Mouse (Mus musculus): Measurements from ENCODE around the gene Pcdh7. TPM values are rescaled to one million over a fixed set of nuclear protein-coding genes. Genes with fewer than 3 reads are reported as not detected.

Pcdh7 gene
- polyA plus RNA-seq, 1 experiment from 2014 or later: 6.3 TPM

DNA sequence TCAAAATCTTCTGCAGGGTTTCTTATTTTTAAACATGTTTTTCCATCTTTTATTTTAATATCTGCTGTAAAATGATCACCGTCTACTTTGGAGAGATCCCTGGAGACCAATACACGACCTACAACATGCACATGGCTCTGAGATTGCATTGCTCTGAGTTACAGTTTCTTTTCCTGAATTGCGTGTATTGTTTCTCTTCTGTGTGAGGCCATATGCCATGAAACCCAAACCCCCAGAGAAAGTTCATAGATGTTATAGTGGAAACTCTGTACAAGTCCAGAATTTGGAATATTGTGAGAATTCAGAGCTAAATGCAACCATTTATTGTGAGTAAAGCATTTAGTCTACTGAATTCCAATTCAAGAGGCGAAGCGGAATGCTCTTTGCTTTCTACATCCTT, 203.4 kb downstream of the Pcdh7 start:
- Histone ChIP-seq H3K4me1 (replicated peaks) (no peaks in the 10 kb centered on the region), H3K27ac (no peak overlapping the region), H3K4me3 (no peak overlapping the region), H3K9me3 (no peaks in the 10 kb centered on the region), H3K36me3 (no peaks in the 10 kb centered on the region), H3K27me3 (ENCODE audit: insufficient read depth, poor library complexity, severe bottlenecking) (no peaks in the 10 kb centered on the region)
- no peak for DNase-seq (ENCODE audit: low spot score)
- 82% methylated on average over 5 of the region's 5 CpGs for WGBS

DNA sequence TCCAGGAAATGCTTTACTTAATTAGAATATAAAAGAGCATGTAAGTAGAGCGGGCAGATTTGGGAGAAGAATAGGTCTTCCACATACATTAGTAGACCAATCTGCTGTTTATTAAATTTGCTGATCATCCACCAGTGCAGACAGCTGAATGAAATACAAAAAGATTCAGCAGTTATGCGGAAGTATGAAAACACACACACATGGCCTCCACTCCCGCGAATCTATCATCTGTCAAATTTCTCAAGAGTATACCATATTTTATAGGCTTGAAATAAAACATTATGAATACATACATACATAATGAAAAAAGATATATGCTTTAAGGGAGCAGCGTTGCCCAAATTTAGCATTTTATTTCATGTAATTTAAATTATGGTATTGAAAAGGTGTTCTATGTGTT, 213.6 kb downstream of the Pcdh7 start:
- H3K36me3 ChIP-seq: no peaks in the 10 kb centered on the region
- H3K27ac ChIP-seq: no peak overlapping the region
- no peaks in the 10 kb centered on the region for H3K27me3 ChIP-seq (ENCODE audit: insufficient read depth, poor library complexity, severe bottlenecking)
- 89% methylated on average over 5 of the region's 5 CpGs for WGBS
- DNase-seq (ENCODE audit: low spot score): no peak
- no peak overlapping the region for H3K4me3 ChIP-seq
- H3K9me3 ChIP-seq: no peaks in the 10 kb centered on the region
- no peaks in the 10 kb centered on the region for H3K4me1 ChIP-seq (replicated peaks)

DNA sequence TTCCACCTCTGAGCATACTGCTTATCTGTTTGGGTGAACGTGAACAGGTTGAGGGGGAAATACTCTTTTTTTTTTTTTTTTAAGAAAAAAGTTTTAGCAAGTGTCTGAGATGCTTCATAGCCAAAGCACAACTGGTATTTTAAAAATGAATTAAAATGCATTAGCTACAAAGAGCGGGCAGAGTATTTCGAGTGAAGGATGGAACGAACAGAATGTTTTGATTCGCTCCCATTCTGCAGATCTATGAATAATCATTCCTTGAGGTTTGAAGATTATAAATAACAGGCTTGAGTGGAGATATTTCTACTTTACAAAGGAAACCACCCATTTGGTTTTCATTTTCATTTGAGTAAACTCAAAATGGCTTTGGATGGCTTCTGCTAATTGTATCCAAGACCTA, 214.0 kb downstream of the Pcdh7 start:
- H3K27ac ChIP-seq: no peak overlapping the region
- no peaks in the 10 kb centered on the region for H3K27me3 ChIP-seq (ENCODE audit: insufficient read depth, poor library complexity, severe bottlenecking)
- H3K4me3 ChIP-seq: no peak overlapping the region
- H3K36me3 ChIP-seq: no peaks in the 10 kb centered on the region
- 95% methylated on average over 5 of the region's 5 CpGs for WGBS
- H3K4me1 ChIP-seq (replicated peaks): no peaks in the 10 kb centered on the region
- DNase-seq (ENCODE audit: low spot score): no peak
- H3K9me3 ChIP-seq: no peaks in the 10 kb centered on the region

- H3K27ac ChIP-seq: no peak overlapping the region
- H3K4me1 ChIP-seq (replicated peaks): no peaks in the 10 kb centered on the region
- no peak for DNase-seq (ENCODE audit: low spot score)
- H3K4me3 ChIP-seq: no peak overlapping the region
- H3K9me3 ChIP-seq: no peaks in the 10 kb centered on the region
- WGBS: 93% methylated on average over 2 of the region's 2 CpGs
- H3K27me3 ChIP-seq (ENCODE audit: insufficient read depth, poor library complexity, severe bottlenecking): no peaks in the 10 kb centered on the region
- H3K36me3 ChIP-seq: no peaks in the 10 kb centered on the region
Measured at GRCm38 (mm10) chr5:57934666-57935065, 216.9 kb downstream of the Pcdh7 start.

- Histone ChIP-seq H3K9me3 (no peaks in the 10 kb centered on the region), H3K27me3 (ENCODE audit: insufficient read depth, poor library complexity, severe bottlenecking) (no peaks in the 10 kb centered on the region), H3K4me1 (replicated peaks) (no peaks in the 10 kb centered on the region), H3K36me3 (no peaks in the 10 kb centered on the region), H3K27ac (no peak overlapping the region), H3K4me3 (no peak overlapping the region)
- DNase-seq (ENCODE audit: low spot score): no peak
- WGBS: 87% methylated on average over 3 of the region's 3 CpGs
Measured at GRCm38 (mm10) chr5:57940457-57940856, 222.7 kb downstream of the Pcdh7 start.

DNA sequence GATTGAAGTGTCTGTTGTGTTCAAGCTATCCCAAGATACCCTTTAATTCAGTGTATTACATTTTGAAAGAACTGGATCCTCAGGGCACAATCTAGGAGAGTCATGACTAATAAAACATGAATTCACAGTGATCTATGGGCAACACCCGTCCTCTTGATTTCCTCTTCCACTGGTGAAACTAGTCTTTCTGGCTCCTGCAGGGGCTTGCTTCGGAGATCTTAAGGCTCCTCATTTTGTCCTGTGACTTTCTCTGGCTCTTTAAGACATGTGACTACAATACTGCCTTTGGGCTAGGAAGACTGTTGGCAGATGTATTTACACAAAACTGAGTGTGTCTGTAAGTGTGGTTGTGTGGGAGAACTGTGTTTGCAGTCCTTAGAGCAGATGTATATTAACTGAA, 225.4 kb downstream of the Pcdh7 start:
- H3K27me3 ChIP-seq (ENCODE audit: insufficient read depth, poor library complexity, severe bottlenecking): no peaks in the 10 kb centered on the region
- H3K27ac ChIP-seq: no peak overlapping the region
- WGBS: 86% methylated on average over 2 of the region's 2 CpGs
- no peaks in the 10 kb centered on the region for H3K9me3 ChIP-seq
- H3K4me1 ChIP-seq (replicated peaks): no peaks in the 10 kb centered on the region
- no peaks in the 10 kb centered on the region for H3K36me3 ChIP-seq
- H3K4me3 ChIP-seq: no peak overlapping the region
- DNase-seq (ENCODE audit: low spot score): no peak

DNA sequence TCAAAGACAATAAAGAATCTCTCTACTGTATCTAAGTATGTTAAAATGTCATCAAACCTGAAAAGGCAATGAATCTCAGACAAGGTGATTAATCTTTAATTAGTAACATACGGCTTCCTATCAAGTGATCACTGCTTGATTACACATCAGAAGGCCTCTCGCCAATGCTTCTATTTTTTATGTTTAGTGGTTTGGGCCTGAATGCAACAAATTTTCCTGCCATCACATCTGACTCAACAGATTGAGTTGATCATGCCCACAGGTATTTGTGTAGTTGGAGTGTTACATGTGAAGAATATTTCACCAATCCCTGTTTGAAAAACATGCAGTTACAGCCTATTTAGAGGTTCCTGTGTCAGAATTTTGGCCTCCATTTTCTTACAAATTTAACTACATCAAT, 225.8 kb downstream of the Pcdh7 start:
- DNase-seq (ENCODE audit: low spot score): no peak
- no peaks in the 10 kb centered on the region for H3K27me3 ChIP-seq (ENCODE audit: insufficient read depth, poor library complexity, severe bottlenecking)
- no peaks in the 10 kb centered on the region for H3K36me3 ChIP-seq
- WGBS: 91% methylated on average over 2 of the region's 2 CpGs
- H3K4me1 ChIP-seq (replicated peaks): no peaks in the 10 kb centered on the region
- no peaks in the 10 kb centered on the region for H3K9me3 ChIP-seq
- no peak overlapping the region for H3K27ac ChIP-seq
- H3K4me3 ChIP-seq: no peak overlapping the region

- no peaks in the 10 kb centered on the region for H3K4me1 ChIP-seq (replicated peaks)
- no peaks in the 10 kb centered on the region for H3K9me3 ChIP-seq
- no peak overlapping the region for H3K27ac ChIP-seq
- 76% methylated on average over 3 of the region's 3 CpGs for WGBS
- no peak overlapping the region for H3K4me3 ChIP-seq
- no peak for DNase-seq (ENCODE audit: low spot score)
- H3K36me3 ChIP-seq: no peaks in the 10 kb centered on the region
- H3K27me3 ChIP-seq (ENCODE audit: insufficient read depth, poor library complexity, severe bottlenecking): no peaks in the 10 kb centered on the region
Measured at GRCm38 (mm10) chr5:57945419-57945818, 227.7 kb downstream of the Pcdh7 start.

DNA sequence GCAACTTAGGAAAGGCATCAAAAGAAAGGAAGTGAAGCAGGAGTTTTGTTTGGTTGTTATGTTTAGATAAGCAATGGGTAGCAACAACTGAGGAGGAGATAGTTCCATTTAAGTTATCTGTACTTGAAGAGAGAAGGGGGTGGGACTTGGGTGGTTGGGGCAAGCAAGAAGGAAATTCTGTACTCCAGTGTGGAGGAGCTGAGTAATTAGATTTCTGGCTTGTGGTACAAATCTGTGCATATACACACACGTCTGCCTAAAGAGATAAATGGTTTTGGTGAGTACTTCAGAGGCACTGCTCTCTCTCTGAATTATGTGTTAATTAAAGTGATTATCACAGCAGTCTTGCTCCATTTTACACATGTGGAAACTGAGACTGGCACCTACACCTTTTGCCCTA, 241.6 kb downstream of the Pcdh7 start:
- Histone ChIP-seq H3K27ac (no peak overlapping the region), H3K27me3 (ENCODE audit: insufficient read depth, poor library complexity, severe bottlenecking) (no peaks in the 10 kb centered on the region), H3K4me1 (replicated peaks) (no peaks in the 10 kb centered on the region), H3K9me3 (no peaks in the 10 kb centered on the region), H3K4me3 (no peak overlapping the region), H3K36me3 (no peaks in the 10 kb centered on the region)
- 73% methylated on average over 1 of the region's 1 CpGs for WGBS
- DNase-seq (ENCODE audit: low spot score): no peak

- WGBS: 80% methylated on average over 4 of the region's 4 CpGs
- H3K4me1 ChIP-seq (replicated peaks): no peaks in the 10 kb centered on the region
- no peak overlapping the region for H3K27ac ChIP-seq
- H3K4me3 ChIP-seq: no peak overlapping the region
- DNase-seq (ENCODE audit: low spot score): no peak
- no peaks in the 10 kb centered on the region for H3K36me3 ChIP-seq
- H3K9me3 ChIP-seq: no peaks in the 10 kb centered on the region
- H3K27me3 ChIP-seq (ENCODE audit: insufficient read depth, poor library complexity, severe bottlenecking): no peaks in the 10 kb centered on the region
Measured at GRCm38 (mm10) chr5:57963792-57964191, 246.0 kb downstream of the Pcdh7 start.

DNA sequence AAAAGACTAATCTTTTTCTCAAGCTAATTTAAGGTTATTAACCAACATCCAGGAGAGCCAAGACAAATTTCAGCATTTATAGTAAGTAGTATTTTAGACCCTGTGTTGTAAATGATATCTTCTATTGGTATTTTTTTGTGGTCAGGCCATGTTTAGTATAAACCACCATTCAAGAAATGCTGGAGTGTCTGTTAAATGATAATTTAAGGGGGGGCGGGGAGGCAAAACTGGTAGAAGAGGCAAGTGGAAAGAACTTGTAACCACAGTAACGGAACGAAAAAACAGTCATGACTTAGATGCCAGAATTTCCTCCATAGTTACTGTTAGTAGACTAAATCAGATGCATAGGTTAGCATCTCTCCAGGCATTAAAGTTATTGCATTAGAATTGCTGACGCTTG, 246.4 kb downstream of the Pcdh7 start:
- no peaks in the 10 kb centered on the region for H3K27me3 ChIP-seq (ENCODE audit: insufficient read depth, poor library complexity, severe bottlenecking)
- H3K4me3 ChIP-seq: no peak overlapping the region
- 86% methylated on average over 4 of the region's 4 CpGs for WGBS
- DNase-seq (ENCODE audit: low spot score): no peak
- H3K27ac ChIP-seq: no peak overlapping the region
- H3K9me3 ChIP-seq: no peaks in the 10 kb centered on the region
- H3K36me3 ChIP-seq: no peaks in the 10 kb centered on the region
- no peaks in the 10 kb centered on the region for H3K4me1 ChIP-seq (replicated peaks)

DNA sequence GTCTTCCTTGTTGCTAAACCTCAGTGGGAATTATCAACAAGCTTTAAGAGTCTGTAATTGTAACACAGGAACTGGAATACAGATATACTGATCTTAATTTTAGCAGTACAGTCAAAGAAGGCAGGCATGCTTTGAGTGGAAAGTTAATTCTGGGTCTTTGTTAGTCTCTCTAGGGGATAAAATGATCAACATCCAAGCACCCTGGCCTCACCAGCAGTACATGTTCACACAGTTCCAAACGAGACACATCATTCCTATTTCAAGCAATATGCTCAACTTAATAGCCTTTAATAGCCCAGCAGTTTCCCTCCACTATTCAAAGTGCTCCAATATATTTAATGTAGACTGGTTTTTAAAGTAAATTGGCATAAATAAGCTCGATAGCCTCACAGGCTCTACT, 275.8 kb downstream of the Pcdh7 start:
- no peak for DNase-seq (ENCODE audit: low spot score)
- WGBS: 89% methylated on average over 2 of the region's 2 CpGs
- no peaks in the 10 kb centered on the region for H3K9me3 ChIP-seq
- H3K4me1 ChIP-seq (replicated peaks): no peaks in the 10 kb centered on the region
- no peak overlapping the region for H3K4me3 ChIP-seq
- no peaks in the 10 kb centered on the region for H3K36me3 ChIP-seq
- H3K27me3 ChIP-seq (ENCODE audit: insufficient read depth, poor library complexity, severe bottlenecking): no peaks in the 10 kb centered on the region
- H3K27ac ChIP-seq: no peak overlapping the region

DNA sequence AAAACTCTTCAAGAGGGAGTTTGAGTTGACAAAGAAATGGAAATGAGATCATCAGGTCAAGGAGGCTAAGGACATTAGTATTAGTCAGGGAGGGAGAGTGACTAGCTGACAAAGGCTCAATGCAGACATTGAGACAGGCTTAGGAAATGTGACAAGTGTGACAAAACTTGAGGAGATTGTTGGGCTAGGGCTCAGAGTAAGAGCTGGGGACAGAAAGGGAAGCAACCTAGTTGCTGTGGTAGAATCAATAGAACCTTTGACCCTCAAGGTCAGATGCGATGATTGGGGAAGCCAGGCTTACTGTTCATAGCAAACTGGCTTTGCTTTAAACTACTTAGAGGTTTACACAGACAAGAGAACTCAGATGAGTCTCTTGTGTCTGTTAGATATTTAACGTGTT, 303.6 kb downstream of the Pcdh7 start:
- H3K4me3 ChIP-seq: no peak overlapping the region
- H3K36me3 ChIP-seq: no peaks in the 10 kb centered on the region
- WGBS: 52% methylated on average over 2 of the region's 2 CpGs
- no peaks in the 10 kb centered on the region for H3K9me3 ChIP-seq
- no peak overlapping the region for H3K27ac ChIP-seq
- no peaks in the 10 kb centered on the region for H3K27me3 ChIP-seq (ENCODE audit: insufficient read depth, poor library complexity, severe bottlenecking)
- peaks cover 3% of the 10 kb centered on the region; the same call in 1 of the 2 replicates for H3K4me1 ChIP-seq (replicated peaks)
- peak; percentile 8 for DNase-seq (ENCODE audit: low spot score)

DNA sequence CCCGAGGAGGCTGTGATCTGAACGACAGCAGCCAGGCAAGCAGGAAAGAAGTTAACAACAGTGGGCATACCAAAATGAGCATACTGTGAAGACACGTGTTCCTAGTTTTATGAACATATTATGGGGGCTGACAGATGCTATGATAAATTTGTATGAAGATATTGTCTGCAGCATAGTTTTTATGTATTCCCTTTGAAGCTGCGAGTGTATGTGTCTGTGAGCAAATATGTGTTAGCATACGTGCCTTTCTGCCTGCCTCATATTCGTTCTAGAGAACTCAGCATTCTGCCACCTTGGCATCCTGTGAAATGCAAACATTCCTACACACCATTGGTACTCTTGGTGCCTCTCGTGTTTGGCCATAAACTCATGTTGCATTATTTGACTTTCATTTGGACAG, 307.4 kb downstream of the Pcdh7 start:
- H3K36me3 ChIP-seq: no peaks in the 10 kb centered on the region
- 86% methylated on average over 7 of the region's 7 CpGs for WGBS
- H3K27me3 ChIP-seq (ENCODE audit: insufficient read depth, poor library complexity, severe bottlenecking): no peaks in the 10 kb centered on the region
- H3K4me3 ChIP-seq: no peak overlapping the region
- peaks cover 3% of the 10 kb centered on the region; the same call in 1 of the 2 replicates for H3K4me1 ChIP-seq (replicated peaks)
- no peaks in the 10 kb centered on the region for H3K9me3 ChIP-seq
- DNase-seq (ENCODE audit: low spot score): no peak
- no peak overlapping the region for H3K27ac ChIP-seq
